Mouse (Mus musculus) gastrocnemius, adult 8-10 months (tissue): Measurements from ENCODE around the gene Lnpep. TPM values are rescaled to one million over a fixed set of nuclear protein-coding genes. Genes with fewer than 3 reads are reported as not detected.
"Not testable (repeated sequence)": the region's sequence is repeated elsewhere in the genome, so short reads cannot be mapped to it uniquely, and the experiment has no call there.

ENCODE experiments used
- DNase-seq, 2 experiments: peaks; one replicate each; pipeline ENCODE4 v3.0.0; 2022; ENCODE audit warnings: low spot score in 2 of 2
- total RNA-seq, 4 experiments: library from RNA; stranded (reverse); gene quantifications; 2 replicates each; pipeline ENCODE4 v1.2.4; 2022

Gene Lnpep
- total RNA-seq, result 10 to 100 TPM; 53.7 to 68.4 (median 63.0) TPM

- peak; percentile 89 to 92 for DNase-seq
Observed at GRCm38 (mm10) chr17:17624957-17625586, at the start of gene Lnpep. TSS of gene Lnpep (minus strand) at chr17:17625050.

DNA sequence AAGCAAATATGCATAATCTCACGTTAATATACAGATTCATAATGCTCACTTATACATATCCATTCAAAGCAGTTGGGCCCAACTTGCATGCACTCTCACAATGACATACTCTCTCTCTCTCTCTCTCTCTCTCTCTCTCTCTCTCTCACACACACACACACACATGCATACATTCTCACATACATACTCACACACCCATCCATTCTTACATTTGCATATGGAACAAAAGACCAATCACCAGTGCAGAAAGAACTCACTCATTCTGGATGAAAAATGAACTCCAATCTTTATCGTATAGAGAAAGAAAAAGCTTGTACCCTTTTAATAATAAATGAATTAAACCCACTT is 31.0 kb upstream of the Lnpep start:
- no peak for DNase-seq

GRCm38 (mm10) chr17:17654997-17655828 is 30.4 kb upstream of the Lnpep start:
- no peak for DNase-seq

DNA sequence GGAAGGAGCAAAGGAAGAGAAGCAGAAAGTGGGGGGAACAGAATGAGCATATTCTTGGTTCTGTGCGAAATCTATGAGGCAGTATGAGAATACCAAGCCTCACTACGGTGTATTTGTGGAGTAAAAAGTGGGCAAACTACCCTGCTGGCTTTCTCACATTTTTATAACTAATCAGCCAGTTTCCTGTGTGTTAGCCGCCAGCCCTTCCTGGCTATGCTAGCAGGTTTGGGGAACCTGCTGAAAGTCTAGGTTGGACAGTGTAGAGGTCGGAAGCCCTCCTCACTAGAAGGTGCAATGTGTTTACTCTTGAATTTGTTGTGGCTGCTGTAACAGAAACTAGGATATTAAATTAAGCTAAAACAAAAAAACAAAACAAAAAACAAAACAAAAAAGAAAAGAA is 27.7 kb upstream of the Lnpep start:
- DNase-seq, result no peak

DNA sequence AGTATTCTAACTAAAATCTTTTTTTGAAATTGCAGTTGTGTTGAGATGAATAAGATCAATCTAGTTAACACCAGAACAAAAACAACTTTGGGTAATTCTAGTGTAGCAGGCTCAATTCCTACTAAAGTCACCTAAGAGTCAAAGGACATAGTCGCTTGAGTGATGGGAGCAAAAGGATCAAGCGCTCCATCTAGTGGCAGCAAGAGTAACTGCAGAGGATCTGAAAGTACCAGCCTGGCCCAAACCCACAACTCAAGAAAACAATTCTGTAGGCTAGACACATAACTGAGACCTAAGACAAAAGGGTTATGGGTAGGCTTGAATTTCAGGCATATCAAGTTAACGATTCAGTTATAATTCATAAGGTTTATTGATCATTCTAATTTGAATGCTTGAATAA is 20.9 kb upstream of the Lnpep start:
- DNase-seq, result no peak

DNA sequence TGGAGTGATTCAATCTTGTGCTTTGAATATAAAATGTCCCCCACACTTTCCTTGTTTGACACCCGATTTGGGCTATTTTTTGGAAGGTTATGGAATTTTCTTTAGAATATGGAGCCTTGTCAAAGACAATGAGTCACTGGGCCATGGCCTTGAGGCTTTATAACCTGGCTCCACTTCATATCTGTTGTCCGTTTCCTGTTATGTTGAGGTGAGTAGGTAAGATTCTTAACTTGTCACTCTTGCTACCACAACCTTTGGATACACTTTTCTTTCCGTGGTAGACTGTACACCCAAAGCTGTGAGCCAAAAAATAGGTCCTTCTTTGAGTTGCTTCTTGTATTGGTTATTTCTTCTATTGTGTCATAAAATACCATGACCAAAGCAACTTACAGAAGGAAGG is 12.5 kb upstream of the Lnpep start:
- no peak for DNase-seq

DNA sequence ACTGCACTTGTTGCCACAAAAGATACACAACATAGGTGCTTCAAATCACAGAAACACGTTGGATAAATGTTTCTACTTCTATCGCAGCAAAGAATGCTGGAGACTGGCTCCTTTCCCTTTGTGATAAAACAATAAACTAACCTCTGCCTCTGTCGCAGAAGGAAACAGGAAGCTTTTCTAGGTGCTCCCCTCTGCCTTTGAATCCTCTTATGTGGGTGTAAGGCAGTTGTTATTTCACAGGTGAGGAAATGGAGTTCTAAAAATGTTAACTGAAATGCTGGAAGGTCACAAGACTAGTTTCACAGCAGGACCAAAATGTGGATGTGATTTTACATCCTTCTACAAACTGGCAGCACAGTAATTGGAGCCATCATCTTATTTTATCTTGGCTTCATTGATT is 11.3 kb upstream of the Lnpep start:
- DNase-seq, result no peak

GRCm38 (mm10) chr17:17634033-17634432 is 9.2 kb upstream of the Lnpep start:
- DNase-seq, result no peak

- no peak for DNase-seq
Observed at GRCm38 (mm10) chr17:17631985-17632384, 7.1 kb upstream of the Lnpep start.

DNA sequence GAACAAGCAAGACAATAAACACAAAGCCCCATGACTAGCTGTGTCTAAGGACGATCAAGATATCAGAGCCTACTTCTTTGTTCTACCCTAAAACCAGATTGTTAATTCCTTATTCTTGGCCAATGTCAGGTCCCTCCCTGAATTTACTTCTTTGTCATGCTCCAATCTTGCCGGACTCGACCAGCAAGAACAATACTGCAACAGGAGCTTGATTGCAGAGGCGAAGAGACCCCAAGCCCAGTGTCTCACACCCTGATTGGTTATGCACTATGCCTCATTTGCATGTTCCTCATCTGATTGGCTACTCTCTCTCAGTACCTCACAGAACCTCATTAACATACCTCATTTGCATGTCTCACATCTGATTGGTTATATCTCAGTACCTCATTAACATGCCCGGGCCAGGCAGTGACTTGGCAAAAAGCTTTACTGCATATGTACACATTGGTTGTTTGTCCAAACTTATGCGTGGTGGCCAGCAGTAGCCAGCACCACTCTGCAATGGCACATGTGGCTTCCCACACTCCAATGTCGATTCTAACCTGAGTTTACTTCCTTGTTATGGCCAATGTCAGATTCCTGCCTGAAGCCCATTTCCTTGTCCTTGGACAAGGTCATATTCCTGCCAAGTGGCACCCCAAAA is 3.5 kb upstream of the Lnpep start:
- DNase-seq, result not testable (repeated sequence)

- DNase-seq, result no peak
Observed at GRCm38 (mm10) chr17:17627558-17627957, 2.7 kb upstream of the Lnpep start.

DNA sequence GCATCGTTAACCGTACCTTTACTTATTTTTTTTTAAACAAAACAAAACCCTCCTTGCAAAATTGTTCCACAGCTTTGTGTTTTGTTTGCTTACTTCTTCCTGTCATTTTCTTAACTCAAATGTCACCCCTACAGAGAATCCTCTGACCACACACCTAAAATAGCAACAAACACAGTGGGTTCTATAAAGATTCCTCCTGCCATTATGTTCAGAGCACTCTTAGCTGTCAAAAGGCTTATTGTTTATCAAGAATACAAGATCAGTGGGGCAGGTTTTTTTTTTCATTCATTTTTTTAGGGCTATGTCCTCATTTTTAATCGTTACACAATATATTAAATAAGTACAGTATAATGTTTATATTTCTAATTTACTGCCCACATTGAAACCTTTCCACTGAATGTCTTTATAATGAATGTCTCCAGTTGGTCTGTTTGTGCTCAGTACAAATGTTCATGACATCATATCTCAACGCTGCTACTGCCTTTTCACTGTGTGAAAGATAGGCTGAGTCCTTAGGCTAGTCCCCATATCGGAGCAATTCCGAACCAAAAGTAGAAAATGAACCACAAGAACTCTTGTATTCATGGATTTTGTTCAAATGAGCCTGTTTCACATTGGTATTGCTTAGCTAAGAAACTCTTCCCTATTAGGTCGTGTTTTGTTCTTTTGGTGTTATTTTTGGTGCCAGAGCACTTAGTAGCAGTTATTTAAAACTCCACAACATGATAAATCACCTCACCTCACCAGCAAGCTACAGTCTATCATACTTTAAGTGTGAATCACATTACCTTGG is 1.2 kb upstream of the Lnpep start:
- DNase-seq, result no peak

DNA sequence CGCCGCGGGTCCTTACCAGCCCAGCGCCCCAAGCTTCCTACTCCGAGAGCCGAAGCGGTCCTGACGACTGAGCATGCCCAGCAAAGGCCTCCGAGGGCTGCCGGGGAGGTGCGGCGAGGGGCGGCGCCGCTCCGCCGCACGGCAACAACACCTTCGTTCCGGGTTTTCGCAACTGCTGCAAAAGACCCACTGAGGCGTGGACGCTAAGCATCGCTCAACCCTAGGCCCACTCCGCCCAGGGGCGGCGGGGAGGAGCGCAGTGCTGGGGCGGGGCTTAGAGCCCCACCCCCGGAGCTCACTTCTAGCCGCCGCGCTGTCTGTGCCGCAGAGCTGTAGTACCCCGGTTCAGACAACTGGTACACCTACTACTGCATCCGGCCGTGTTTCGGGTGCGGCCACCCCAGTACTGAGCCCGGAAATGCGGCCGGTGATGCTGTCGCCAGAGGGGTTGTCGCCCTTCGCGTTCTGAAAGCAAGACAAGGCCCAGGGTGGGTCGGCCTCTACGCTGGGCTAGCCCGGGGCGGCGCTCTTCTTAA is 361 bp downstream of the Lnpep start:
- DNase-seq, result peak; percentile 92 to 93

DNA sequence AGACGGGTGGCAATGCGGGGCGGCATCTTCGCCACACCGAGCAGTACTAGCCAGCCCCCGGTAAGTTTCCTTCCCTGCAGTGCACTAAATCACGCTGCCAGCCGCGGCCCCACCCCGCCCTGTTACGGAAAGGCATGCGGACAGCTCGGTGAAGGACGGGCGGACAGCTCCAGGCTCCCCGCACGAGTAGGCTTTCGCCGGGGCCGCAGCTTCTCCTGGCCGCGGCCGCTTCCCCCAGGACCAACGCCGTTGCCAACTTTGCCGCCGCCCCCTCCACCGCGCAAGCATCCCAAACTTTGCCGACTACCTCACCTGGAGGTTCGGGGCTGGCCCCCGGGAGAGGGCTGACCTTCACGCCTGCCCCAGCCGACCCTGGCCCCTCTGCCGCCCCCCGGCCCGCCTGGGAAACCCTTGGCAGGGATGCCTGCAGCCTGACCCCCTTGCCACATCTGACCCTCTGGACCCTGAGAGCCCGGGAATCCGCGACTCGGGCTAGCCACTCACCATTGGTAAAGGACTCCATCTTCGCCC is 895 bp downstream of the Lnpep start:
- peak; percentile 77 to 84 for DNase-seq

GRCm38 (mm10) chr17:17623221-17623889 is 1.5 kb downstream of the Lnpep start:
- no peak for DNase-seq

DNA sequence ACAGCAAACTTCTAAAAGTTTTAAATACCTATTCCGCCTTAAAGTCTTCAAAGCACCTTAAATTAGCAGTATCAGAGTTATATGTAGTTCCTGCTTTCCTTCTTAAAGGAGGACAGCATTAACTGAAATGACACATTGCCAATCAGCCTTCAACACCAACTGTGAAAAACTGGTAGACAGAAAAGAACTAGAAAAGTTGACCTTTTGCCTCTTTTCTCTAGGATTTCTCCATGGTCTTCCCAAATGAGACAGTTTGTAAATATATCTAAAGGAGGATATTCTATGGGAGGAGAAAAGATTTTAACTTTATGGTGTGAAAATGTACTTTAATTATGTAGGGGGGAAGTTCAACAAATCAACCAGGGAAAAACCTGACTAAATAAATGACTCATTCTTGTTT is 2.3 kb downstream of the Lnpep start:
- DNase-seq, result no peak

GRCm38 (mm10) chr17:17621586-17621985 is 3.3 kb downstream of the Lnpep start:
- DNase-seq, result no peak

DNA sequence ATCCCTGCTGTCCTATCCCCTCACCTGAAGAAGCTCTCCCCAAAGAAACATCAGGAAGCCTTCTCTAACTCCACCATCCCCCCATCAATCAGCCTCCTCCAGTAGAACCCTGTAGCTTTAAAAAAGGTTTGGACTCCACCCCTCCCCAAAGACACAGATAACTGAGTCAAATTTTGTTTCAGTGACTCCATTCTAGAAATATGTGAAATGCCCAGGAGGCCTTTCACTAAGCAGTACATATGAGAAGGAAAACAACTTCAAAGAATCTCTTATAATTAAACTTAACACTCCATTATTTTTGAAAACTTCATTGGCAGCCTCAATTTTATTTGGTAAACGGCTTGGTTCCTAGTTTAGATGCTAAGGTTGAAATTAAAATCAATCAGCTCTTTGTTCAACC is 6.4 kb downstream of the Lnpep start:
- no peak for DNase-seq

- no peak for DNase-seq
Observed at GRCm38 (mm10) chr17:17617440-17618204, 7.2 kb downstream of the Lnpep start.

- no peak for DNase-seq
Observed at GRCm38 (mm10) chr17:17612336-17612735, 12.5 kb downstream of the Lnpep start.
